Mouse (Mus musculus) bone marrow, adult 2 months (tissue): ENCODE data around the gene Cox8a.

Experiments used
- CTCF ChIP-seq: fragments of 200-500 bp; IDR thresholded peaks from 2 replicates; pipeline ENCODE4 v1.5.1; 2011; ENCODE audit warnings: low read length, control low read depth; ENCODE audit not compliant: control insufficient read depth, insufficient read depth
- POLR2A ChIP-seq: fragments of 200-500 bp; IDR thresholded peaks from 2 replicates; pipeline ENCODE4 v1.6.1; 2011; ENCODE audit warnings: low read depth, mild to moderate bottlenecking, control low read depth, low read length, borderline replicate concordance; ENCODE audit not compliant: control insufficient read depth

DNA sequence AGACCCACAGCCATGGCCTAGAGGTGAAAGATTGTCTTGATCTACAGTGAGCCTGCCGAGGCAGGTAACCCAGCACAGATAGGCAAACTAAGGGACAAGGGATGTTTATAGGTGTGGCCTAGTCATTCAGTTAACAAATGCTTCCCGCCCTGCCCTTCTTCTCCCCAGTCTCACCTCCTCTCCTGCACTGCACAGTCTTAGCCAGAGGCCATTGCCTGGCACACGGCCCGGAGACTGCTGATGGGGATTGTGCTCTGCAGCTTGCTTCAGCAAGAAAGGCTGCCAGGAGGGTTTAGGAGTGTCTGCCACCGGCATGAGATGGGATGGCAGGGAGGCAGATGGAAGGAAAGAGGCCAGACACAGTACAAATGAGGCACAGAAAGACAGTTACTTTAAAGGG, 40.5 kb upstream of the Cox8a start:
- TF ChIP-seq CTCF, result no peak
- no peak for TF ChIP-seq POLR2A
